Mouse (Mus musculus) layer of hippocampus, postnatal 10 days (tissue): ENCODE data around the gene Cmtm5. TPM values are rescaled to one million over a fixed set of nuclear protein-coding genes. Genes with fewer than 3 reads are reported as not detected.
A peak's percentile ranks its signal among the peaks of the same experiment; 100 is the strongest.

Experiments
- DNase-seq, 2 experiments: peaks; one replicate each; pipeline ENCODE4 v3.0.0; 2021; ENCODE audit warnings: low spot score in 2 of 2
- long read RNA-seq: library from polyadenylated mRNA; stranded (forward); transcript quantifications from one replicate; pipeline ENCODE4 v2.0.0, GENCODE M21; 2023
- total RNA-seq, 2 experiments: library from RNA; stranded (reverse); gene quantifications; 2 replicates each; pipeline ENCODE4 v1.2.3; 2021

The Cmtm5 gene
- 10 to 100 TPM; 33.5 to 37.0 TPM for total RNA-seq
- long read RNA-seq, transcript Cmtm5-201 (5 exons, 1,095 nt), result major isoform, 28 of 33 reads
- long read RNA-seq, partial matches to known transcripts, result 2 of 33 reads
- long read RNA-seq, other reads (novel, unspliced or antisense), result 3 of 33 reads

- DNase-seq, result peak; percentile 67 to 80
Observed at GRCm38 (mm10) chr14:54935904-54936830, at the start of gene Cmtm5. Gene Cmtm5 (plus strand): TSS chr14:54936261.

- no peak for DNase-seq
Observed at GRCm38 (mm10) chr14:54892200-54892599, 43.9 kb upstream of the Cmtm5 start, which contains the start of gene Pabpn1. Gene Pabpn1 (plus strand): TSS chr14:54892500.

- DNase-seq, result peak; percentile 97 to 98
Observed at GRCm38 (mm10) chr14:54893651-54894181, 42.3 kb upstream of the Cmtm5 start.

- DNase-seq, result no peak
Observed at GRCm38 (mm10) chr14:54894296-54895151, 41.5 kb upstream of the Cmtm5 start.

GRCm38 (mm10) chr14:54897445-54897844 lies 38.6 kb upstream of the Cmtm5 start:
- no peak for DNase-seq

- peak; percentile 71 to 74 for DNase-seq
Observed at GRCm38 (mm10) chr14:54900383-54900782, 35.7 kb upstream of the Cmtm5 start.

- no peak for DNase-seq
Observed at GRCm38 (mm10) chr14:54903641-54904040, 32.4 kb upstream of the Cmtm5 start.

GRCm38 (mm10) chr14:54908682-54909081 lies 27.4 kb upstream of the Cmtm5 start:
- DNase-seq, result no peak

- peak in 1 of 2 experiments; percentile 60 for DNase-seq
Observed at GRCm38 (mm10) chr14:54912109-54912850, 23.8 kb upstream of the Cmtm5 start.

GRCm38 (mm10) chr14:54912886-54913285 lies 23.2 kb upstream of the Cmtm5 start, which contains the start of gene Slc22a17:
Gene Slc22a17 (minus strand): TSS chr14:54913132.
- DNase-seq, result peak; percentile 84 to 88

GRCm38 (mm10) chr14:54913343-54913742 lies 22.7 kb upstream of the Cmtm5 start:
- DNase-seq, result peak in 1 of 2 experiments; percentile 44

- DNase-seq, result no peak
Observed at GRCm38 (mm10) chr14:54920076-54920685, 15.9 kb upstream of the Cmtm5 start.

GRCm38 (mm10) chr14:54924641-54925348 lies 11.3 kb upstream of the Cmtm5 start:
- DNase-seq, result peak in 1 of 2 experiments; percentile 43

GRCm38 (mm10) chr14:54925349-54926342 lies 10.4 kb upstream of the Cmtm5 start, which contains the start of gene Efs:
Gene Efs (minus strand): TSS chr14:54926126.
- peak; percentile 58 to 71 for DNase-seq

GRCm38 (mm10) chr14:54926401-54927158 lies 9.5 kb upstream of the Cmtm5 start:
- peak; percentile 61 to 68 for DNase-seq

- no peak for DNase-seq
Observed at GRCm38 (mm10) chr14:54927296-54927695, 8.8 kb upstream of the Cmtm5 start.

- no peak for DNase-seq
Observed at GRCm38 (mm10) chr14:54929801-54930200, 6.3 kb upstream of the Cmtm5 start.
